Mouse (Mus musculus): ENCODE measurements at regions not wholly inside any gene's neighbourhood (a gene's known extent, or its start where the extent isn't known, plus 50 kb on each side); places are given as distances from the start of the nearest gene placed in this dataset.

GRCm38 (mm10) chr4:23490224-23490623, 1002.1 kb upstream of the Pou3f2 start:
- intact Hi-C loops (cut with DNase I), result no loop called here
- no peak for DNase-seq (ENCODE audit: low spot score in 2 of 2)

GRCm38 (mm10) chr4:23491255-23491654, 1003.1 kb upstream of the Pou3f2 start:
- intact Hi-C loops (cut with DNase I), result no loop called here

GRCm38 (mm10) chr4:23498710-23499109, 997.5 kb upstream of the Mms22l start:
- intact Hi-C loops (cut with DNase I), result no loop called here
- DNase-seq (ENCODE audit: low spot score in 2 of 2), result peak in 1 of 2 experiments; percentile 24

More at GRCm38 (mm10) chr4:23491255-23491654, 1003.1 kb upstream of the Pou3f2 start:
- no peak for DNase-seq (ENCODE audit: low spot score in 2 of 2)

GRCm38 (mm10) chr4:23504770-23505420, 991.4 kb upstream of the Mms22l start:
- intact Hi-C loops (cut with DNase I), result no loop called here

GRCm38 (mm10) chr4:23510873-23511272, 985.4 kb upstream of the Mms22l start:
- DNase-seq (ENCODE audit: low spot score in 2 of 2), result no peak
- intact Hi-C loops (cut with DNase I), result no loop called here

More at GRCm38 (mm10) chr4:23504770-23505420, 991.4 kb upstream of the Mms22l start:
- DNase-seq (ENCODE audit: low spot score in 2 of 2), result no peak

- DNase-seq (ENCODE audit: low spot score in 2 of 2), result no peak
- intact Hi-C loops (cut with DNase I), result no loop called here
Observed at GRCm38 (mm10) chr4:23512014-23512413, 984.2 kb upstream of the Mms22l start.

GRCm38 (mm10) chr4:23513939-23514338, 982.3 kb upstream of the Mms22l start:
- no peak for DNase-seq (ENCODE audit: low spot score in 2 of 2)
- intact Hi-C loops (cut with DNase I), result no loop called here

All from left cerebral cortex, postnatal 14 days (tissue).